Mouse (Mus musculus) layer of hippocampus, postnatal 14 days (tissue): ENCODE measurements around the gene Rbak. TPM values are rescaled to one million over a fixed set of nuclear protein-coding genes. Genes with fewer than 3 reads are reported as not detected.
A peak's percentile ranks its signal among the peaks of the same experiment; 100 is the strongest.
"Not testable (repeated sequence)": the region's sequence is repeated elsewhere in the genome, so short reads cannot be mapped to it uniquely, and the experiment has no call there.

ENCODE experiments used
- DNase-seq, 2 experiments: peaks; one replicate each; pipeline ENCODE4 v3.0.0; 2021 to 2022; ENCODE audit warnings: low spot score in 2 of 2, mixed read lengths in 1 of 2
- microRNA-seq, 2 experiments: library from miRNA; unstranded; fragments of <30 nt; microRNA quantifications; one replicate each; pipeline ENCODE4 v1.2.0; 2021
- total RNA-seq, 2 experiments: library from RNA; stranded (reverse); gene quantifications; 2 replicates each; pipeline ENCODE4 v1.2.3; 2021

Gene Rbak
- total RNA-seq, 2 experiments from 2014 or later = 15.2 to 16.6 TPM

GRCm38 (mm10) chr5:143137580-143137979 is 43.0 kb downstream of the Rbak start:
- no peak for DNase-seq

DNA sequence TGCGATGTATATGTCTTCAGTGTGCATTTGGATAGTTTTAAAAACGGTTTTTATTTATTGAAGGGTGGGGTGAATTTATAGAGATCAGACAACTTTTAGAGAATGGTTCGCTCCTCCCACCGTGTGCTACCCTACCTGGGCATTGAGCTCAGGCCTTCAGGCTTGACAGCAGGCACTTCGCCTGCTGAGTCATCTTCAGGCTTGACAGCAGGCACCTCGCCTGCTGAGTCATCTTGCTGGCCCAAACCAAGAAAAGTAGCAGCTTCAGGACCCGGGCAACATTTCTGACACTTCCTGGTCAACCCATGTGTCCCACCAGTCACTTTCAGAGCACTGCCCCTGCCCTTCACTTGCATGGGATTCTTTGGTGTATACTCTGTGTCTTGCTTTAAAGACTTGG is 45.5 kb downstream of the Rbak start:
- DNase-seq = no peak

GRCm38 (mm10) chr5:143134216-143135010 is 46.2 kb downstream of the Rbak start:
- not testable (repeated sequence) for DNase-seq

GRCm38 (mm10) chr5:143132935-143133514 is 47.5 kb downstream of the Rbak start:
- DNase-seq = no peak

GRCm38 (mm10) chr5:143130342-143130741 is 50.2 kb downstream of the Rbak start:
- no peak for DNase-seq

DNA sequence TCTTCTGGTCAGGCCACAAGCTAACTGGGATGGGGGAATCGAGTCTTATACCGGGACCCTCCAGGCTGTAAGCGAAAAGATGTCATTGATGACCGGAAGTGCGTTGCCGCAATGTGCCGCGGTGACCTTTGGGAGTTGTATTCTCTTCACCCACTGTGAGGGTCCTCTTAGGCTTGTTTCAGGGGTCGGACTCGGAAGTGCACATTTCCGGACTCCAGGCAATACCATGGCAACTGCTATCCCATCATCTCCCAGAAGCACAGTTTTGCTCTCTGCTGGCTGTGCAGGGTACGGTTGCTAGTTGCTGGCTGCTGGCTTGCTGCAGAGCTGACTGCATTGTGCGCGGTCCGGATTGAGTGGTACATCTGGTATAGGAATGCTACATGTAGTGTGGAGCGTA is 51.5 kb downstream of the Rbak start:
- no peak for DNase-seq

GRCm38 (mm10) chr5:143127837-143128236 is 52.7 kb downstream of the Rbak start:
- peak; percentile 15 to 26 for DNase-seq

DNA sequence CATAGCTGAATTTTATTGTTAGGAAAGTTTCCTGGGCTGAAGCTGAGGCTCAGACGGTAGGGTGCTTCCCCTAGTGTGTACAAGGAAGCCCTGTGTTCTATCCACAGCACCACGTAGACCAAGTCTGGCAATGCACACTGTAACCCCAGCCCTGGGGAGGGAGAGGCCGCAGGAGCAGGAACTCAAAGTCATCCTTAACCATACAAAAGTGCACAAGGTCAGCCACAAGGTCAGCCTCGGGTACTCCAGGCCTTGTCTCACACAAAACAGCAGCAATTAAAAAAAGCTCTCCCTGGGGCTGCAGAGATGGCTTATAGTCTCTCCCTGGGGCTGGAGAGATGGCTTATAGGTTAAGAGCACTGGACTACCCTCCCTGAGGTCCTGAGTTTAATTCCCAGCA is 53.7 kb downstream of the Rbak start:
- no peak for DNase-seq

DNA sequence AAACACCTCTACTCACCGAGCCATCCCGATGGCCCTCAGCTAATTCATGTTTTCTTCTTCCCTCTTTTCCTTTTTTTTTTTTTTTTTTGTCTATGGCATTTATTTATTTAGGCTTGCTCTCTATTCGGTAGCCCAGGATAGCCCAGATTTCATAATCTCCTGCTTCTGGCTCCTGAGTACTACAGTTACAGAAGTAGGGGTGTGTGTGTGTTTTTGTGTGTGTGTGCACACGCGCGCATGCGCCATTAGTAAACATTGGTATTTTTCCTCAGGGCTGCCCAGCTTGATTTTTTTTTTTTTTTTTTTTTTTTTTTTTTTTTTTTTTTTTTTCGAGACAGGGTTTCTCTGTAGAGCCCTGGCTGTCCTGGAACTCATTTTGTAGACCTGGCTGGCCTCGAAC is 54.5 kb downstream of the Rbak start:
- DNase-seq = no peak

DNA sequence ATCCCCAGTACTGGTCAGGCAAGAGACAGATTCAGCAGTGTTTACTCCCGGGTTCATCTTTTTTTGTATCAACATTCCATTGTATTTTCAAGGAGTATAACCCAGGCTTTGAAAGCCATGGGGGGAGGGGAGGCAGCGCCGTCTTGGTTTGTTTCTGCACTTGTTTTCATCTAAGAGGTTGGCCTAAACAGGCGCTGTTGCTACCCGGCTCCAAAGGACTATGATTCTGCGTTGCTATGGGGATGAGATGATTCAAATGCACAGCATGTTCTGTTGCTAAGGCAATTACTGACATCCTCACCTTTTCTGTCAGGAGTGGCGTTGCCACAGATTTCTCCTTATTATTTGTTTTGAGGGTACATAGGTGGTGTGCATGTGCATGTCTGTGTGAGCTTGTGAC is 55.0 kb downstream of the Rbak start:
- DNase-seq = peak; percentile 23 to 57

DNA sequence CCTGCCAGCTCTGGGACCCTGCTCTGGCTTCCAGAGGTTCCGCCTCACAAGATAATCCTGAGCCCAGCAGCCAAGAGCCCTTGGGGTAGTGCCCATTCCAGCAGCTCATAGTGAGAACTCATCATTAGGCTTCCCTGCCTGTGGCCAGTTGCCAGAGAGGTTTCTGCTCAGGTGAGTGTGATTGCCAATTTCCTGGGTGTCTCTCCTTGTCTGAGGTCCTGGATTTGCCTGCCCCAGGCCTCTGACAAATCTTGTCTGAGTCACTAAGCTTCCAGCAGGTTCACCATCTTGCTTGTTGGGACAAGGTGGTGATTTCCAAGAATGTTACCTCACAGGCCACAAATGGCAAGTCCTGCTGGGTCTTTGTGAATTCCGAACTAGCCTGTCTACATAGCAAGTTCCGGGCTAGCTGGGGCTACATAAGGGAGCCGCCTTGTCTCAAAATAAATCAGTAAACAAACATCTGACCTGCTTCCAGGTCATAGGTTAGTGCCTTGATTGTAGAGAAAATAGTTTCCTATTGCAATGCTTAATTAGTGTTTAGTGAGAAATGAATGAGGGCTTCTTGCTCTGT is 55.7 kb downstream of the Rbak start:
- DNase-seq = no peak

DNA sequence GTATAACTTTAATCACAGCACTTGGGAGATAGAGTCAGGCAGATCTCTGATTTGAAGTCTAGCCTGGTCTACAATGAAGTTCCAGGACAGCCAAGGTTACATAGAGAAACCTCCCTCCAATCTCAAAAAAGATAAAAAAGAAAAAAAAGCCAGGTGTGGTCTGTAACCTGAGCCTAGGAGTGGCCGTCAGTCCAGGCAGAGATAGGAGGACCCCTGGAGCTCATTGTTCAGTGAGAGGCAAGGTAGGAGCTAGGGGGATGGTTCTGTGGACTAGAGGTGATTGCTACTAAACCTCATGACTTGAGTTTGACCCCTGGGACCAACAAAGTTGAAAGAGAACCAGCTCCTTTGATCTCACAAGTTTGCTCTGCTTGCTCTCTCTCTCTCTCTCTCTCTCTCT is 57.9 kb downstream of the Rbak start:
- DNase-seq = no peak

Small RNA genes within 50 kb of the gene (microRNA-seq; reads per million reads assigned to microRNA genes)
- 0 reads per million in 2 experiments for gene Gm44405

Other genes starting within 250 kb of the Rbak start
- gene Fscn1, start 220.4 kb downstream of the Rbak start, total RNA-seq = 100 to 1,000 TPM; 304 to 311 TPM
- gene Rnf216, start 67.8 kb downstream of the Rbak start, total RNA-seq = 10 to 100 TPM; 46.4 to 47.4 TPM
- under 1 TPM; 0.10 to 0.12 TPM for gene Olfr718-ps1, start 33.2 kb downstream of the Rbak start, total RNA-seq
- not detected for gene Spdye4b, start 242 bp upstream of the Rbak start, total RNA-seq
- not detected for gene Spdye4a, start 46.1 kb upstream of the Rbak start, total RNA-seq
- 10 to 100 TPM; 25.5 to 25.6 TPM for gene Zfp12, start 54.4 kb upstream of the Rbak start, total RNA-seq
- 10 to 100 TPM; 20.1 to 20.6 TPM for gene Zfp316, start 89.2 kb upstream of the Rbak start, total RNA-seq
- gene Zfp853, start 112.8 kb upstream of the Rbak start, total RNA-seq = 1 to 10 TPM; 7.7 to 7.9 TPM
- 10 to 100 TPM; 20.8 to 23.1 TPM for gene E130309D02Rik, start 134.6 kb upstream of the Rbak start, total RNA-seq
- 10 to 100 TPM; 41.8 to 47.1 TPM for gene Zdhhc4, start 148.5 kb upstream of the Rbak start, total RNA-seq
- 1 to 10 TPM; 4.1 to 8.1 TPM for gene Grid2ip, start 176.6 kb upstream of the Rbak start, total RNA-seq
- 10 to 100 TPM; 42.9 to 49.7 TPM for gene Kdelr2, start 223.1 kb upstream of the Rbak start, total RNA-seq